Mouse (Mus musculus): ENCODE data around the gene Espn. TPM values are rescaled to one million over a fixed set of nuclear protein-coding genes. Genes with fewer than 3 reads are reported as not detected.

Gene Espn
- polyA plus RNA-seq, 1 experiment from 2014 or later: 0.90 TPM

DNA sequence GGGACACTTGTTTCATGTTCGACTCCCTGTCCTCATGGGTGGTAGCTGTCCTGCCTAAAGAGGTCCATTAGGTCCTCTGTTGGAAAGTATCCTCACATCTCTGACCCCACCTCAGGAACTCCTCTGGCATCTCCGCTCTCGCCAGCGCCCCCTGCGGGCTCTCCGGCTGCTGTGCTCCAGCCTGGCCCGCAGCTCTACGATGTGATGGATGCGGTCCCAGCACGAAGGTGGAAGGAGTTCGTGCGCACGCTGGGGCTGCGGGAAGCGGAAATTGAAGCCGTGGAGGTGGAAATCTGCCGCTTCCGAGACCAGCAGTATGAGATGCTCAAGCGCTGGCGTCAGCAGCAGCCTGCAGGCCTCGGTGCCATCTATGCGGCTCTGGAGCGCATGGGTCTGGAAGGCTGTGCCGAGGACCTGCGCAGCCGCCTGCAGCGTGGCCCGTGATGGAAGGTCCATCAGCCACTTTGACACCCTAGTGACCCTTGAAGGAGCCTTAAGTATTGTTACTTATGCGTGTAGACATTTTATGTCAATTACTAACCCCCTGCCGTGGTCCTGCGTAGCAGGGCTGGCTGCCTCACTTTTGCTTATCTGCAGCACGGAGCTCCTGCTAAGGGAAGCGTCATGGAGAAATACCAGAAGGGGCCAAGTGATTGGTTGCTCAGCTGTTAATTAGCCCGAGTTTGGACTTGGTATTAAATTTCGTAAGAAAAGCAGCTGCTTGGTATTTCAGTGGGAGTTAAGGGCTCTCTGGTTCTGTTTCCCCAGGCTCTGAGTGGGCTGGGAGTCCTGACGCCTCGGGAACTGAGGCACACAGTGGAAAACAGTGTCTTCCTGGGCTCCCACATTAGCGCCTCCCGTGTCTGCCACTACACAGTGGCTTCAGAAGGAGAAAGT lies 32.5 kb downstream of the Espn start:
- no peak for ATAC-seq (replicated peaks; ENCODE audit: insufficient number of reproducible peaks, low FRiP score, low TSS enrichment)
- peak overlapping the region; percentile 55 for H3K4me2 ChIP-seq
- H3K27ac ChIP-seq (ENCODE audit: low read depth, low read length): no peak overlapping the region
- H3K4me1 ChIP-seq (ENCODE audit: control insufficient read depth, insufficient read depth, low read length): peaks cover 26% of the 10 kb centered on the region
- H3K9me3 ChIP-seq (replicated peaks; ENCODE audit: control insufficient read depth, low read length): no peaks in the 10 kb centered on the region
- H3K36me3 ChIP-seq (ENCODE audit: control insufficient read depth, insufficient read depth, low read length): no peaks in the 10 kb centered on the region
- peaks cover 86% of the 10 kb centered on the region for H3K27me3 ChIP-seq (ENCODE audit: control insufficient read depth, insufficient read depth, low read length)
- H3K4me3 ChIP-seq (ENCODE audit: low read depth, low read length): peak overlapping the region; percentile 30
- H3K9ac ChIP-seq (ENCODE audit: low read depth, low read length): no peak overlapping the region
- 4% methylated on average over 39 of the region's 39 CpGs for WGBS (ENCODE audit: insufficient replicate concordance)

DNA sequence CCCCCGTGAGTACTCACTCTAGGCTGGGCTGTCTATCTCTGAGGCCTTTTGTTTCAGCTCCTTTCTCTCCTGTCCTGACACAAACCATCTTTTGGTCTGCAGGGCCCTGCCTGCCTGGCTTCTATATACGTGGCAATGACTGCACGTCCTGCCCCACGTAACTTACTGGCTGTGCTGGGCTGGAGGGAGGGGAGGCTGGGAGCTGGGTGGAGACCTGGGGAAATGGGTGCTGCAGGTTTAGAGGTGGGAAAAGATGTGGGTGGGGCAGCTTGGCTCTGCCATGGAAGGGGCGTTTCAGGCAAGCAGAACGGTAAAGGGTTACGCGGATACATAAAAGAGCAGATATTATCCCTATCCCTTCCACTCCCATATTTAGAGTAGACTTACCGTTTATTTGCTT lies 34.6 kb downstream of the Espn start:
- H3K27ac ChIP-seq (ENCODE audit: low read depth, low read length): no peak overlapping the region
- H3K36me3 ChIP-seq (ENCODE audit: control insufficient read depth, insufficient read depth, low read length): 0 out of 2 replicates have a peak, but pooled peaks cover 3% of the 10 kb centered on the region
- no peak overlapping the region for H3K4me2 ChIP-seq
- H3K4me3 ChIP-seq (ENCODE audit: low read depth, low read length): no peak overlapping the region
- H3K27me3 ChIP-seq (ENCODE audit: control insufficient read depth, insufficient read depth, low read length): peaks cover 80% of the 10 kb centered on the region
- H3K4me1 ChIP-seq (ENCODE audit: control insufficient read depth, insufficient read depth, low read length): peaks cover 26% of the 10 kb centered on the region
- whole genome bisulfite sequencing (ENCODE audit: insufficient replicate concordance): 67% methylated on average over 9 of the region's 9 CpGs
- no peak overlapping the region for H3K9ac ChIP-seq (ENCODE audit: low read depth, low read length)
- H3K9me3 ChIP-seq (replicated peaks; ENCODE audit: control insufficient read depth, low read length): no peaks in the 10 kb centered on the region
- ATAC-seq (replicated peaks; ENCODE audit: insufficient number of reproducible peaks, low FRiP score, low TSS enrichment): no peak

DNA sequence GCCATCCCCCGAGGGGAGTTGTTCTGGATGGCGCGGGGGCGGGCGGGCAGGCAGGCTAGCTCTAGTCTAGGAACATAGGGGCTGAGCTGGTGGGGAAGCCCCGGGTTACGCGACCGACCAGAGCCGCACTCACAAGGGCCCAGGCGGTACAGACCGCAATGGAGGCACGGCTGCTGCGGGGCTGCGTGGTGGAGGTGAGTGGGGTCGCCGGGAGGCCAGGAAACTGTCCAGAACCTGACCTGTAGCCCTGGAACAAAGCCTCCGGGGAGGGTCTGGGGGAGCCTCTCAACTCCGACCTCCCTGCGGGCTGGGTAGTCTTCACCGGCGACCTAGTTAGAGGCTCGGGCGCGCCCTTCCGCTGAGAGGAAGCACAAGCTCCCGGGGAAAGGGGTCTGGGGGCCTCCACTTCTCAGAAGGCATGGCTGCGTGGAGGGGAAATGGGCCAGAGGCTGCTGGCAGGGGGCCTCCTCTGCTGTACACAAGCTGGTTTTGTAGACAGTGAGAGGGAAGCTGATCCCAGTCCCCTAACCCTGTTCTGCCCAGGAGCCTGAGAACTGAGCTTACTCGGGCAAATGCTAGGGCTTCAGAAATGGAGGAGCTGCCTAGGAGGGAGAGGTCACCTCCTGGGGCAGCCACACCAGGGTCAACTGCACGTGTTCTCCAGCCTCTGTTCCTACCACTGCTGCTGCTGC lies 36.1 kb downstream of the Espn start, which contains the start of gene Tnfrsf25:
Gene Tnfrsf25, plus strand, starts transcription at position 14 of the 692 bp plus-strand sequence.
- H3K4me1 ChIP-seq (ENCODE audit: control insufficient read depth, insufficient read depth, low read length): peaks cover 24% of the 10 kb centered on the region
- peak within 1 kb of the TSS; percentile 61 for H3K4me2 ChIP-seq
- H3K27me3 ChIP-seq (ENCODE audit: control insufficient read depth, insufficient read depth, low read length): peaks cover 66% of the 10 kb centered on the region
- H3K36me3 ChIP-seq (ENCODE audit: control insufficient read depth, insufficient read depth, low read length): 0 out of 2 replicates have a peak, but pooled peaks cover 3% of the 10 kb centered on the region
- peak within 1 kb of the TSS; percentile 27 for H3K4me3 ChIP-seq (ENCODE audit: low read depth, low read length)
- no peak within 1 kb of the TSS for H3K27ac ChIP-seq (ENCODE audit: low read depth, low read length)
- WGBS (ENCODE audit: insufficient replicate concordance): 3% methylated on average over 30 of the region's 30 CpGs
- ATAC-seq (replicated peaks; ENCODE audit: insufficient number of reproducible peaks, low FRiP score, low TSS enrichment): peak; percentile 5; the same call in 1 of the 2 replicates
- H3K9me3 ChIP-seq (replicated peaks; ENCODE audit: control insufficient read depth, low read length): no peaks in the 10 kb centered on the region
- H3K9ac ChIP-seq (ENCODE audit: low read depth, low read length): peak within 1 kb of the TSS; percentile 24; the same call in 1 of the 2 replicates

DNA sequence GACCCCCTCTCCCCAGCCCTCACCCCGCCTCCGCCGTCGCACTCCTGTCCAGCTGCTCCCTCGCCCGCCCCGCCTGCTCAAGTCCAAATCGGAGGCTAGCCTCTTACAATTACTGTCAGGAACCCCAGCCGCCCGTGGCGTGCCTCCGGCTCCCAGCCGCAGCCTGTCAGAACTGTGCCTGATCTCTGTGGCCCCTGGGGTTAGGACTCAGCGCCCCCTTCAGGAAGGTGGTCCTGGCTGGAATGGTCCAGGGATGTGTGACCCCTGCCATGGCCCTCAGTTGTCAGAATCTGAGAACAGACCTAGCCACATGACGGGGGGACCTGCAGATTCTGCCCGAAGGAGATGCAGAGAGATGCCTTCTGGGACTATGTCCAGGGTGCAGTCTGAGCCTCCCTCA lies 38.1 kb downstream of the Espn start:
- no peak overlapping the region for H3K9ac ChIP-seq (ENCODE audit: low read depth, low read length)
- WGBS (ENCODE audit: insufficient replicate concordance): 52% methylated on average over 16 of the region's 16 CpGs
- no peaks in the 10 kb centered on the region for H3K9me3 ChIP-seq (replicated peaks; ENCODE audit: control insufficient read depth, low read length)
- no peak overlapping the region for H3K27ac ChIP-seq (ENCODE audit: low read depth, low read length)
- no peak for ATAC-seq (replicated peaks; ENCODE audit: insufficient number of reproducible peaks, low FRiP score, low TSS enrichment)
- no peak overlapping the region for H3K4me3 ChIP-seq (ENCODE audit: low read depth, low read length)
- peaks cover 10% of the 10 kb centered on the region; the same call in 1 of the 2 replicates for H3K36me3 ChIP-seq (ENCODE audit: control insufficient read depth, insufficient read depth, low read length)
- peaks cover 46% of the 10 kb centered on the region for H3K27me3 ChIP-seq (ENCODE audit: control insufficient read depth, insufficient read depth, low read length)
- H3K4me2 ChIP-seq: no peak overlapping the region
- peaks cover 8% of the 10 kb centered on the region; the same call in 1 of the 2 replicates for H3K4me1 ChIP-seq (ENCODE audit: control insufficient read depth, insufficient read depth, low read length)

DNA sequence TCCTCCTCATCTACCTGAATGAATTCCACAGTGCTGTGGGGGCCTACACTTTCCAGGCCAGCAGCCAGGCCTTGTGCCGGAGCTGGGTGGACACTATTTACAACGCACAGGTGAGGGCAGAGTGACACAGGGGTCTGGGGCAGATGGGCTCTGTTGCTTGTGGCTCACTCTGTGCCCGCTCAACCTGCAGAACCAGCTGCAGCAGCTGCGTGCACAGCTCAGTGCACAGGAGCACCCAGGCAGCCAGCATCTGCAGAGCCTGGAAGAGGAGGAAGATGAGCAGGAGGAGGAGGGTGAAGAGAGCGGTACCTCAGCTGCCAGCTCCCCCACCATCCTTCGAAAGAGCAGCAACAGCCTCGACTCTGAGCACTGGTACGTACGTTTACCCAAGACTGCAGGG lies 39.8 kb downstream of the Espn start:
- no peak overlapping the region for H3K4me2 ChIP-seq

DNA sequence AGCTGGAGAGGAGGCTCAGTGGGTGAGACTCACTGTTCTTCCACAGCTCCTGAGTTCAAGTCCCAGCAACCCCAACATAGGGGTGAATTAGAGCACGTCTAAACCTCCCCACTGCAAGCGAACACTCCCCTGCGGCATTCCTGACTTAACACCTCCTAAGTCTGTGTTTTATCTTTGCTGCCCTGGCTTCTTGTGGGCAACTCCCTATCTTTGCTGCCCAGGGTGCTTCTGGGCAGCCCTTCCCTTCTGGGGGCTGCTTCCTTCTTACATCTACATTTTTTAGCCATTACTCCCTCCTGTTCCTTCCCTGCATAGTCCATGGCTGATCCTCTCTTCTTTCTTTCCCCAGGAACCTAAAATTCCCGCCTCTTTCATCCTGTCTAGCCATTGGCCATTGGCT lies 41.5 kb downstream of the Espn start:
- Histone ChIP-seq H3K4me1 (ENCODE audit: control insufficient read depth, insufficient read depth, low read length) (peaks cover 13% of the 10 kb centered on the region), H3K27ac (ENCODE audit: low read depth, low read length) (no peak overlapping the region), H3K27me3 (ENCODE audit: control insufficient read depth, insufficient read depth, low read length) (peaks cover 21% of the 10 kb centered on the region), H3K9ac (ENCODE audit: low read depth, low read length) (no peak overlapping the region), H3K9me3 (replicated peaks; ENCODE audit: control insufficient read depth, low read length) (no peaks in the 10 kb centered on the region), H3K4me3 (ENCODE audit: low read depth, low read length) (no peak overlapping the region), H3K4me2 (no peak overlapping the region), H3K36me3 (ENCODE audit: control insufficient read depth, insufficient read depth, low read length) (peaks cover 12% of the 10 kb centered on the region)
- ATAC-seq (replicated peaks; ENCODE audit: insufficient number of reproducible peaks, low FRiP score, low TSS enrichment): no peak
- WGBS (ENCODE audit: insufficient replicate concordance): 63% methylated on average over 4 of the region's 4 CpGs

More for the DNA sequence above, 39.8 kb downstream of the Espn start:
- Histone ChIP-seq H3K9ac (ENCODE audit: low read depth, low read length) (no peak overlapping the region), H3K36me3 (ENCODE audit: control insufficient read depth, insufficient read depth, low read length) (peaks cover 10% of the 10 kb centered on the region; the same call in 1 of the 2 replicates), H3K27ac (ENCODE audit: low read depth, low read length) (no peak overlapping the region), H3K4me3 (ENCODE audit: low read depth, low read length) (no peak overlapping the region), H3K4me1 (ENCODE audit: control insufficient read depth, insufficient read depth, low read length) (peaks cover 17% of the 10 kb centered on the region), H3K9me3 (replicated peaks; ENCODE audit: control insufficient read depth, low read length) (no peaks in the 10 kb centered on the region), H3K27me3 (ENCODE audit: control insufficient read depth, insufficient read depth, low read length) (peaks cover 33% of the 10 kb centered on the region)
- no peak for ATAC-seq (replicated peaks; ENCODE audit: insufficient number of reproducible peaks, low FRiP score, low TSS enrichment)
- 88% methylated on average over 9 of the region's 9 CpGs for WGBS (ENCODE audit: insufficient replicate concordance)

DNA sequence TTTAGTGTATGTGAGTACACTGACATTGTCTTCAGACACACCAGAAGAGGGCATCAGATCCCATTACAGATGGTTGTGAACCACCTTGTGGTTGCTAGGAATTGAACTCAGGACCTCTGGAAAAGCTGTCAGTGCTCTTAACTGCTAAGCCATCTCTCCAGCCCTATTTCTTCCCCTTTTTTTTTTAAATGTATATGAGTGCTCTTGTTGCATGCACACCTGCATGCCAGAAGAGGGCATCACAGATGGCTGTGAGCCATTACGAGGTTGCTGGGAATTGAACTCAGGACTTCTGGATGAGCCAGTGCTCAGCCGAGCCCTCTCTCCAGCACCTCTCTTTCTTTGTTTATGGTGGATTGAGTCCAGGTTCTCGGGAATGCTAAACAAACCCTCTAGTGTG lies 42.7 kb downstream of the Espn start:
- WGBS (ENCODE audit: insufficient replicate concordance): 77% methylated on average over 3 of the region's 3 CpGs
- H3K4me3 ChIP-seq (ENCODE audit: low read depth, low read length): no peak overlapping the region

DNA sequence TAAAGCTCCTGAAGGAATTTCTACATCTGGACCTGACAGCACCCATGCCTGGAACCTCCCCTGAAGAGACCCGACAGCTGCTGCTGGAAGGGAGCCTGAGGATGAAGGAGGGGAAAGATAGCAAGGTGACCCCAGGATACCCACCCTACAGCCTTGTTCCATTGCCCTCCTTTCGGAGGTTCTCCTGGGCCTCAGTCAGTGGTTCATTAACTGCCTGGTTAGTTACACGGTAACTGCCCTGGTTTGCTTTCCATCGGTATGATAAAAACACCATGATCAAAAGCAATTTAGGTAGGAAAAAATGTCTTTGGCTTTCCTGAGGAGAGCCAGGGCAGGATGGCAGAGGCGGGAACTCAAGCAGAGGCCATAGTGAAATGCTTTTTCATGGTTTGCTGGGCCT lies 43.5 kb downstream of the Espn start:
- Histone ChIP-seq H3K27ac (ENCODE audit: low read depth, low read length) (no peak overlapping the region), H3K27me3 (ENCODE audit: control insufficient read depth, insufficient read depth, low read length) (peaks cover 4% of the 10 kb centered on the region), H3K36me3 (ENCODE audit: control insufficient read depth, insufficient read depth, low read length) (peaks cover 14% of the 10 kb centered on the region), H3K9me3 (replicated peaks; ENCODE audit: control insufficient read depth, low read length) (no peaks in the 10 kb centered on the region), H3K9ac (ENCODE audit: low read depth, low read length) (no peak overlapping the region), H3K4me2 (peak overlapping the region; percentile 90; the same call in 1 of the 2 replicates), H3K4me1 (ENCODE audit: control insufficient read depth, insufficient read depth, low read length) (peaks cover 10% of the 10 kb centered on the region; the same call in 1 of the 2 replicates), H3K4me3 (ENCODE audit: low read depth, low read length) (no peak overlapping the region)
- ATAC-seq (replicated peaks; ENCODE audit: insufficient number of reproducible peaks, low FRiP score, low TSS enrichment): no peak
- 88% methylated on average over 5 of the region's 5 CpGs for WGBS (ENCODE audit: insufficient replicate concordance)

More for the DNA sequence above, 42.7 kb downstream of the Espn start:
- Histone ChIP-seq H3K4me2 (no peak overlapping the region), H3K9ac (ENCODE audit: low read depth, low read length) (no peak overlapping the region), H3K27me3 (ENCODE audit: control insufficient read depth, insufficient read depth, low read length) (peaks cover 13% of the 10 kb centered on the region), H3K4me1 (ENCODE audit: control insufficient read depth, insufficient read depth, low read length) (peaks cover 10% of the 10 kb centered on the region; the same call in 1 of the 2 replicates), H3K36me3 (ENCODE audit: control insufficient read depth, insufficient read depth, low read length) (peaks cover 12% of the 10 kb centered on the region), H3K27ac (ENCODE audit: low read depth, low read length) (no peak overlapping the region), H3K9me3 (replicated peaks; ENCODE audit: control insufficient read depth, low read length) (no peaks in the 10 kb centered on the region)
- no peak for ATAC-seq (replicated peaks; ENCODE audit: insufficient number of reproducible peaks, low FRiP score, low TSS enrichment)

Measured in heart, embryonic 11.5 days (tissue).